Mouse (Mus musculus) right cerebral cortex, postnatal 25 days (tissue): ENCODE measurements at regions not wholly inside any gene's neighbourhood (a gene's known extent, or its start where the extent isn't known, plus 50 kb on each side); places are given as distances from the start of the nearest gene placed in this dataset.

Experiments
- DNase-seq: peaks from one replicate; pipeline ENCODE4 v3.0.0; 2022

- no peak for DNase-seq
Observed at GRCm38 (mm10) chr2:48545072-48545471, 268.8 kb upstream of the Acvr2a start.

- DNase-seq = no peak
Observed at GRCm38 (mm10) chr2:48545679-48546078, 268.2 kb upstream of the Acvr2a start.

GRCm38 (mm10) chr2:48546194-48546593 is 267.7 kb upstream of the Acvr2a start:
- no peak for DNase-seq

GRCm38 (mm10) chr2:48556600-48556999 is 257.3 kb upstream of the Acvr2a start:
- DNase-seq = no peak

- DNase-seq = no peak
Observed at GRCm38 (mm10) chr2:48557123-48557522, 256.8 kb upstream of the Acvr2a start.

- no peak for DNase-seq
Observed at GRCm38 (mm10) chr2:48558641-48559040, 255.3 kb upstream of the Acvr2a start.

- DNase-seq = no peak
Observed at GRCm38 (mm10) chr2:48563636-48564035, 250.3 kb upstream of the Acvr2a start.

- no peak for DNase-seq
Observed at GRCm38 (mm10) chr2:48564170-48564569, 249.7 kb upstream of the Acvr2a start.

- no peak for DNase-seq
Observed at GRCm38 (mm10) chr2:48567871-48568270, 246.0 kb upstream of the Acvr2a start.

- no peak for DNase-seq
Observed at GRCm38 (mm10) chr2:48586162-48586830, 227.6 kb upstream of the Acvr2a start.

GRCm38 (mm10) chr2:48586831-48587169 is 227.1 kb upstream of the Acvr2a start:
- DNase-seq = no peak

- DNase-seq = no peak
Observed at GRCm38 (mm10) chr2:48589709-48590108, 224.2 kb upstream of the Acvr2a start.

- DNase-seq = no peak
Observed at GRCm38 (mm10) chr2:48597793-48598583, 215.9 kb upstream of the Acvr2a start.

GRCm38 (mm10) chr2:48599367-48599766 is 214.5 kb upstream of the Acvr2a start:
- DNase-seq = no peak

- DNase-seq = no peak
Observed at GRCm38 (mm10) chr2:48601855-48602254, 212.1 kb upstream of the Acvr2a start.

- DNase-seq = no peak
Observed at GRCm38 (mm10) chr2:48609466-48609865, 204.4 kb upstream of the Acvr2a start.

GRCm38 (mm10) chr2:48612251-48612650 is 201.7 kb upstream of the Acvr2a start:
- DNase-seq = no peak

GRCm38 (mm10) chr2:48617141-48617699 is 196.7 kb upstream of the Acvr2a start:
- no peak for DNase-seq

- DNase-seq = no peak
Observed at GRCm38 (mm10) chr2:48619042-48619441, 194.9 kb upstream of the Acvr2a start.

- no peak for DNase-seq
Observed at GRCm38 (mm10) chr2:48620815-48621214, 193.1 kb upstream of the Acvr2a start.

GRCm38 (mm10) chr2:48622316-48622715 is 191.6 kb upstream of the Acvr2a start:
- DNase-seq = no peak

- DNase-seq = peak; percentile 57
Observed at GRCm38 (mm10) chr2:48624040-48624439, 189.9 kb upstream of the Acvr2a start.

GRCm38 (mm10) chr2:48624461-48624860 is 189.4 kb upstream of the Acvr2a start:
- DNase-seq = no peak

- no peak for DNase-seq
Observed at GRCm38 (mm10) chr2:48627011-48627410, 186.9 kb upstream of the Acvr2a start.
